Mouse (Mus musculus): ENCODE data around the gene Gm20937. TPM values are rescaled to one million over a fixed set of nuclear protein-coding genes. Genes with fewer than 3 reads are reported as not detected.
"Not testable (repeated sequence)": the region's sequence is repeated elsewhere in the genome, so short reads cannot be mapped to it uniquely, and the experiment has no call there.

Gene Gm20937
- not detected in 2 replicates for polyA plus RNA-seq (2012; rRNA removed)

GRCm38 (mm10) chrY:68294798-68295197 is at the start of gene Gm20937:
Gene Gm20937 (minus strand): TSS chrY:68294898.
- no CpG with 5 or more reads among the region's 6 CpGs for WGBS
- not testable (repeated sequence) for H3K4me3 ChIP-seq (replicated peaks; ENCODE audit: insufficient read depth, low read depth, low read length); H3K27ac ChIP-seq (ENCODE audit: insufficient read depth, low read length); DNase-seq; H3K4me1 ChIP-seq (ENCODE audit: control insufficient read depth, insufficient read depth, low read length); H3K27me3 ChIP-seq (ENCODE audit: control insufficient read depth, insufficient read depth, low read length)

Other genes starting within 250 kb of the Gm20937 start
- not detected in 2 replicates for gene Gm20816, start 243.1 kb upstream of the Gm20937 start, polyA plus RNA-seq (2012; rRNA removed)

All from cerebellum, adult 2 months (tissue).